Mouse (Mus musculus) forebrain, embryonic 16.5 days (tissue): ENCODE measurements around the gene Prex1. TPM values are rescaled to one million over a fixed set of nuclear protein-coding genes. Genes with fewer than 3 reads are reported as not detected.

Source experiments
- ATAC-seq: fragments of 200-750 bp; cut with Nextera tagmentation; 2 replicates; pipeline ENCODE4 v1.8.0; 2017; ENCODE audit warnings: mild to moderate bottlenecking, moderate library complexity
- H3K27ac ChIP-seq: fragments of 300-500 bp; sonication (generic); 2 replicates; pipeline ENCODE4 v1.5.1; 2014; ENCODE audit warnings: low read length, control low read depth
- H3K27me3 ChIP-seq: fragments of 300-500 bp; sonication (generic); replicated peaks from 2 replicates; pipeline ENCODE4 v1.6.1; 2014; ENCODE audit warnings: low read length; ENCODE audit not compliant: control insufficient read depth, insufficient read depth
- H3K36me3 ChIP-seq: fragments of 300-500 bp; sonication (generic); 2 replicates; pipeline ENCODE4 v1.6.1; 2014; ENCODE audit not compliant: control insufficient read depth, insufficient read depth
- H3K4me1 ChIP-seq: fragments of 300-500 bp; sonication (generic); replicated peaks from 2 replicates; pipeline ENCODE4 v1.6.1; 2014; ENCODE audit warnings: low read length; ENCODE audit not compliant: control insufficient read depth, insufficient read depth
- H3K4me2 ChIP-seq: fragments of 300-500 bp; sonication (generic); 2 replicates; pipeline ENCODE4 v1.6.1; 2014; ENCODE audit warnings: mild to moderate bottlenecking, low read length, control low read depth
- H3K4me3 ChIP-seq: fragments of 300-500 bp; sonication (generic); replicated peaks from 2 replicates; pipeline ENCODE4 v1.5.1; 2014; ENCODE audit warnings: mild to moderate bottlenecking, low read length, control low read depth
- H3K9ac ChIP-seq: fragments of 300-500 bp; sonication (generic); replicated peaks from 2 replicates; pipeline ENCODE4 v1.6.1; 2014; ENCODE audit warnings: low read depth, low read length, control low read depth
- H3K9me3 ChIP-seq: fragments of 300-500 bp; sonication (generic); 2 replicates; pipeline ENCODE4 v1.6.1; 2016; ENCODE audit warnings: low read length; ENCODE audit not compliant: control insufficient read depth
- WGBS: fragments of 180-500 bp; shearing (Covaris S2); extraction: QIAGEN DNeasy Blood & Tissue Kit; methylation state at CpG from one replicate; pipeline ENCODE4 v1.1.7; 2014; 5-methylcytosine and 5-hydroxymethylcytosine counted together
- polyA plus RNA-seq: library from polyadenylated mRNA; unstranded; fragments of >200 nt; fragmentation: Nextera tagmentation; extraction: Ambion mirVana; gene quantifications from 2 replicates; pipeline ENCODE4 v1.2.1, GENCODE M21; 2015

The Prex1 gene
- polyA plus RNA-seq, 1 experiment from 2014 or later: 38.5 TPM

DNA sequence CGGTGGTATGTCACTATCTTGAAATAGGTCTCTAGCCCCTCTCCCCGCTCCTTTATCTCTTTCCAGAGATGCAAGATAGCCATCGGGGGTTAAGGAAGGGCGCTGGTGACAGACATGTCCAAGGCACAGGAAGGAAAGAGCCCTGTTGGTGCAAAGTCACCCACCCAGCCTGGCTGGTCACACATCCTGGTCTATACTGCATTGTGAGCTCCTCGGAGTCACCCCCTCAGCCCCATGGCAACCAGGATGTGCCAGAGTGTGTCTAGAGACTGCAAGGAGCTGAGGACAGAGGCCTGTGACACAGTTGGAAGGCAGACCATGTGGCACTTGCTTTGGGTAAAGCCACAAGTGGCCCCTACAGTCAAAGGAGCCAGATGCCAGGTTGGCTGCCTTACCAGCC is 94.4 kb downstream of the Prex1 start:
- H3K4me3 ChIP-seq: no peak overlapping the region
- peaks cover 12% of the 10 kb centered on the region; the same call in 1 of the 2 replicates for H3K4me1 ChIP-seq
- H3K9me3 ChIP-seq: no peaks in the 10 kb centered on the region
- no peak overlapping the region for H3K9ac ChIP-seq
- H3K27me3 ChIP-seq: no peaks in the 10 kb centered on the region
- WGBS: 96% methylated on average over 5 of the region's 5 CpGs
- H3K36me3 ChIP-seq: no peaks in the 10 kb centered on the region; the same call in 1 of the 2 replicates
- no peak for ATAC-seq
- no peak overlapping the region for H3K27ac ChIP-seq
- H3K4me2 ChIP-seq: no peak overlapping the region

DNA sequence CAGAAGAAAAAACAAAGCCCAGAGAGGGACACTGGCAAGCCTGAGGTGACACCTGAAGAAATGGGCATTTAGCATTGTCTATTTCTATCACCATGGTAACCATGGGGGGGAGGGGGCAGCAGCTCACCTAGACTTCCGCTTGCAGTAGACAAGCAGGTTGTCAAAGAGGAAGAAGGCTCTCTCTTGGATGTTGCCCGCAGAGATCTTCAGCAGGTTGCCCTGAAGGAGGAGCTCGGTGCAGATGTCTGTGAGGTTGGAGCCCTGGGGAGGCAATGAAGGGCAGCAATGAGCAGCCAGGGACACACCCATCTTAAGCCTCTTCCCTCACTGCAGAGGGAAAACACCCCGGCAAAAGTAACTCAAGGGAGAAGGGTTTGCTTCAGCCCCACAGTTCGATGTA is 95.9 kb downstream of the Prex1 start:
- Histone ChIP-seq H3K4me1 (peaks cover 5% of the 10 kb centered on the region; the same call in 1 of the 2 replicates), H3K4me3 (no peak overlapping the region), H3K4me2 (no peak overlapping the region), H3K9me3 (no peaks in the 10 kb centered on the region), H3K27ac (no peak overlapping the region), H3K36me3 (no peaks in the 10 kb centered on the region; the same call in 1 of the 2 replicates), H3K9ac (no peak overlapping the region), H3K27me3 (no peaks in the 10 kb centered on the region)
- 89% methylated on average over 5 of the region's 5 CpGs for WGBS
- no peak for ATAC-seq

DNA sequence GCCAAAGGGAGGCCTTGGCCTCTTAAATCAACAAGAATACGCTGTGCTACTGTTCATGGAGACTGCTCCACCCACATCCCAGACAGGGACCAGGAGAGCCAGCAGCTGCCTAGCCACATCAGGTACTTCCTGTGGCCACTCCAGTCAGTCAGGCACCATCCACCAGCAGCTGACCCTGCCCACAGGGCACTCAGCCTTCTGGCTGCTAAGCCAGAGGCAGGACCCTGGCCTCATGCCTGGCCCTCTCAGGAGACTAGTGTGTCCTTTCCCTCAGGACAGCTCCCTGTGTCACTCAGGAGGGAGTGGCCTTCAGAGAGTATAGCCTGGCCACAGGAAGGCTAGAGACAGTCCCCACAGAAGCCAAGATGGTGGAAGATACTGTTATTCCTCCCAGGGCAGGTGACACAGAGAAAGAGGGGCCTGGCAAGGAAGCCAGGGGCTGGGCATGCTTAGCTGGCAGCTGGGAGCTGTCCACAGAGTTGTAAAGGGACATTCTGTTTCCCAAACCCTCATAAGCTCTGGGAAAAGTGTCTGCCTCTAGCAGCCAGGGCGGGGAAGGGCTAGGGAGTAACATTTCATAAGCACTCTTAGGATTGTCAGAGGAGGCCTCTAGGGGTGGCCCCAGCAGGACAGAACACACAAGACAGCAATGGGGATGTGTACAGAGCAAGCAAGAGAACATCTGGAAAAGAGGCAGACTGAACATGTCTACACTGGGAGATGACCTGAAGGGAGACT is 98.1 kb downstream of the Prex1 start:
- H3K9ac ChIP-seq: no peak overlapping the region
- no peak overlapping the region for H3K27ac ChIP-seq
- WGBS: 89% methylated on average over 2 of the region's 2 CpGs
- H3K4me2 ChIP-seq: no peak overlapping the region
- ATAC-seq: no peak
- H3K4me1 ChIP-seq: no peaks in the 10 kb centered on the region
- H3K9me3 ChIP-seq: no peaks in the 10 kb centered on the region
- H3K36me3 ChIP-seq: no peaks in the 10 kb centered on the region; the same call in 1 of the 2 replicates
- no peaks in the 10 kb centered on the region for H3K27me3 ChIP-seq
- H3K4me3 ChIP-seq: no peak overlapping the region

DNA sequence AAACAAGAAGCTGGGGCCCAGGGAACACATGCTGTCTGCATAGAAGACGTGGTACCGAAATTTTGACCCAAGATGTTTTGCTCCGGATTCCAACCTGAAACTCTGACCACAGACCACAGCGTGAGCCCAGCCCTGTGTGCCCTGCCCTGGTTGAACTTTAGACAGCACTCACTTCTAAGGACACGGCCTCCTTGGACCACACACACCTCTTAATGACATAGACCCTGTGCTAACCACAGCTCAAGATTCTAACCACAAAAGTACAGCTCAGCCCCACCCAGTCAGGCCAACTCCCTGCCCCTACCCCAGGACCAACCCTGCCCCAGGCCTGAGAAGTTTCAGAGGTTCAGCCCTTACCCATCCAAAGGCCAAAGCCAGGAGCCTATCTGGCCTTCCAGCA is 103.4 kb downstream of the Prex1 start:
- Histone ChIP-seq H3K9ac (no peak overlapping the region), H3K4me1 (no peaks in the 10 kb centered on the region), H3K36me3 (no peaks in the 10 kb centered on the region), H3K4me3 (no peak overlapping the region), H3K27ac (no peak overlapping the region), H3K27me3 (no peaks in the 10 kb centered on the region), H3K4me2 (no peak overlapping the region), H3K9me3 (no peaks in the 10 kb centered on the region)
- WGBS: 93% methylated on average over 5 of the region's 5 CpGs
- no peak for ATAC-seq

DNA sequence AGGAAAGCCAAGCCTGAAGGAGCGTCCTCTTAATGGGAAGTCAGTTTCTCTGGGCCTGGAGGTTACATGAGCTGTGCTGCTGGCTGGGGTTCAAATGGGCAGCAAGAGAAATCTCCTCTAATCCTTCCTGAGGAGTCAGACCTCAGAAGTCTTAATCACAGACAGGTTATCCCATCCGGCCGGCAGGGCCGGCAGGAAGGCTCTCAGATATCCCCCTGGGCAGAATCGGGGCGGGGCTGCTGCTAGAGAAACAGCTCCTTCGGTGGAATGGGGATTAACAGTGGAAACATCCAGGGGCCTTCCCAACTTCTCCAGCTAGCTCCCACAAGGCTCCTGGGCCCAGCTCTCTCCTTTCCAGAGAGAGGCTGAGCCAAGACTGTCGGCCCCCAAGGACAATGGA is 105.1 kb downstream of the Prex1 start:
- no peak overlapping the region for H3K4me3 ChIP-seq
- ATAC-seq: no peak
- no peaks in the 10 kb centered on the region for H3K36me3 ChIP-seq
- H3K27ac ChIP-seq: no peak overlapping the region
- no peak overlapping the region for H3K4me2 ChIP-seq
- no peaks in the 10 kb centered on the region for H3K27me3 ChIP-seq
- no peak overlapping the region for H3K9ac ChIP-seq
- no peaks in the 10 kb centered on the region for H3K4me1 ChIP-seq
- WGBS: 28% methylated on average over 8 of the region's 8 CpGs
- H3K9me3 ChIP-seq: no peaks in the 10 kb centered on the region

DNA sequence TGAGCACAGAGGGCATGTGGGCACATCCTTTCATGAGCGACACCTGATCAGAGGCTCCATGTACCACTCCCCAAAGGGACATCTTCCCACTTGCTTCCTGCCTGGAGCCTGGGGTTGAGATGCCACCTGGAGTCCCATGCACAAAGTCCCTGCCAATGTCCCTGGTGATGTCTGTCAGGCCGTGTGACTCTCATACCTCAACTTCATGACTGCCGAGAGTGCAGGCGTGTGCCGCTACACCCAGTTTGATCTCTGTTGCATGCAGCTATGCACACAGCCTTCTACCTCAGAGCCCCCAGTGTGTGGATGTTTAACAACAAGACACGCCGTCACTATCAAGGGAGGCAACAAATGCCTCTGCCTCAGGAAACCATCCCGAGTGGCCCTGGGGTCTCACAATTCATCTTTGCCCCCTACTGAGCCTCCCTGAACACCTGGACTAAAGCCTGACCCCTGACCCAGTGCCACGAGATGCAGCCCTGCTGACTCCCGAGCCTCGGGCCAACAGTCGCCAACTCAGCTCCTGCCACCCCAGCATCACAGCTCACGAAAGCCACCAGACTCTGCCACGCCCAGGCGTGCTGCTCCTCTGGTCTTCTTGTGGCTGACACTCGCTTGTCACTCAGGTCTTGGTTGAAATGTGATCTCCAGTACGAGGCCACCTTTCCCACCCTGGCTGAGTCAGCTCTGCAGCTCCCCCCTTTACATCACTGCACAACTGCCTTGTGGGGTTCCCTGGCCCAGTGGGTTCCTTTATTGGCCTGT is 107.0 kb downstream of the Prex1 start:
- Histone ChIP-seq H3K9ac (no peak overlapping the region), H3K27me3 (no peaks in the 10 kb centered on the region), H3K4me1 (no peaks in the 10 kb centered on the region), H3K4me2 (no peak overlapping the region), H3K27ac (no peak overlapping the region), H3K4me3 (no peak overlapping the region), H3K36me3 (no peaks in the 10 kb centered on the region), H3K9me3 (no peaks in the 10 kb centered on the region)
- no peak for ATAC-seq
- WGBS: 83% methylated on average over 17 of the region's 17 CpGs

DNA sequence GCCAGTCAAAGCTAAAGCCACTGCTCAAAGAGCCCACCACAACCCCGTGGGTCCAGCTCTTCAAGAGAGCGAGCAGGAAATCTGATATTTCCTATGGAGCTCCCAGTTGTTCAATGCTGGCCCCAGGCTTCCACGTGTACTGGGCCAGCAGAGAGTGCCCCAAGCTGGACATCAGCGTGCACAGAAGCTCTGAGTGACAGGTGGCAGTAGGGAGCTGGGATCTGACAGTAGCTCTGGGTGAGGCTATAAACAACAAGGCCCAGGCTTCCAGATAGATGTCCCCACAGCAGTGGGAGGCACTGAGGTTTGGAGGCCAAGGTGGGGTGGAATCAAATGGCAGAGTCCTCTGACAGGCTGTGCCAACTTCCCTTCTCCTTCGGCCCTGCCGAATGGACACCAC is 107.6 kb downstream of the Prex1 start:
- no peaks in the 10 kb centered on the region for H3K27me3 ChIP-seq
- ATAC-seq: no peak
- H3K4me3 ChIP-seq: no peak overlapping the region
- no peak overlapping the region for H3K9ac ChIP-seq
- 64% methylated on average over 6 of the region's 6 CpGs for WGBS
- H3K4me2 ChIP-seq: no peak overlapping the region
- no peaks in the 10 kb centered on the region for H3K9me3 ChIP-seq
- H3K27ac ChIP-seq: no peak overlapping the region
- no peaks in the 10 kb centered on the region for H3K36me3 ChIP-seq
- no peaks in the 10 kb centered on the region for H3K4me1 ChIP-seq

DNA sequence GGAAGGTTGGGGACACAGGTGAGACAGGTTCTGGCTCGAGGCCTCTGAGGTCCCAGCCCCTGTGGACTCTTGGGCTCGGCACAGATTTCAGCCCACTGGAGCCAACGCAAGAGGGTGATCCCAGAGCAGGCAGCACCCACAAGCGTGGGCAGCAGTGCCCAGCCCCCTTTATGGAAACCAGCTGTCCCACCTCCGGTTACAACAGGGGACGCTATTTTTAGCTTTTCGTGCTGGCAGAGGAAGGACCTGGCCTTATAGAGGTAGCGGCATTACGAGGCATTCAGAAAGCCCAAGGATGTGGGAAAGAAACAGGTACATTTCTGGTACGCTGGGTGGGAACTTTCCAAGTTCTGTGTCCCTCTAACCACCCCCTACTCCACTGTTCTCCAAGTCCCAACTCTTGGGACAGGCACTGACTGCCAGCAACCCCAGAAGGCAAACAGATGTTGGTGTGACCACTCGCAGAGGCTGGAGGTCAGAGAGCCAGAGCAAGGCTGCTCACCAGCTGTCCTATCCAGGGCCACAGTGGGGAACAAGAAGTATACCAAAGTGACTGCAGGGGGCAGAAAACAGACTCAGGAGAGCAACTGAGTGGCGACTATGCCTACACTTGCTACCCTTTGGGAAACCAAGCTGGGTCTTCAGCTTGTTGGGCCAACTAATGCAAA is 108.3 kb downstream of the Prex1 start:
- ATAC-seq: no peak
- Histone ChIP-seq H3K9me3 (no peaks in the 10 kb centered on the region), H3K4me3 (no peak overlapping the region), H3K4me2 (no peak overlapping the region), H3K27me3 (no peaks in the 10 kb centered on the region), H3K36me3 (no peaks in the 10 kb centered on the region), H3K27ac (no peak overlapping the region), H3K4me1 (no peaks in the 10 kb centered on the region), H3K9ac (no peak overlapping the region)
- WGBS: 82% methylated on average over 12 of the region's 12 CpGs

DNA sequence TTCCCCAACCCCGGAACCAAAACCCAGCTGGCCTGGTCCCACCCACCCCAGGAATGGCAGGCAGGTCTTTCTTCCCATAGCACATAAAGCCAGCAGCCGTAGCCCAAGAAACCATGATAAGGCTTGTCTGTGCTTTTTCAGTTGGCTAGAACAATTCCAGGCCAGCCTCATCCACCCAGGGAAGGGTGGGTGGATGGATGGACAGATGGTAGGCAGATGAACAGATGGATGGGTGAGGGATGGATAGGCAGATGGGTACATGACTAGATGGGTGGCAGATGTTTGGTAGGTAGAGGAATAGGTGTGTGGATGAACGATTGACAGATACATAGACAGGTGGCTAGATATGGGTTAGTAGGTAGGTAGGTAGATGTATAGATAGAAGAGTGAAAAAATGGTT is 110.7 kb downstream of the Prex1 start:
- H3K27me3 ChIP-seq: no peaks in the 10 kb centered on the region
- no peak for ATAC-seq
- no peaks in the 10 kb centered on the region for H3K36me3 ChIP-seq
- H3K4me3 ChIP-seq: no peak overlapping the region
- H3K27ac ChIP-seq: no peak overlapping the region
- H3K4me2 ChIP-seq: no peak overlapping the region
- no peak overlapping the region for H3K9ac ChIP-seq
- H3K4me1 ChIP-seq: no peaks in the 10 kb centered on the region
- no peaks in the 10 kb centered on the region for H3K9me3 ChIP-seq
- WGBS: 84% methylated on average over 3 of the region's 3 CpGs
